Mouse (Mus musculus) kidney, postnatal 25 days (tissue): ENCODE results near the gene Nme3.

Experiments
- DNase-seq, 2 experiments: peaks; one replicate each; pipeline ENCODE4 v3.0.0; 2021; ENCODE audit warnings: mixed read lengths in 2 of 2

The Nme3 gene

DNA sequence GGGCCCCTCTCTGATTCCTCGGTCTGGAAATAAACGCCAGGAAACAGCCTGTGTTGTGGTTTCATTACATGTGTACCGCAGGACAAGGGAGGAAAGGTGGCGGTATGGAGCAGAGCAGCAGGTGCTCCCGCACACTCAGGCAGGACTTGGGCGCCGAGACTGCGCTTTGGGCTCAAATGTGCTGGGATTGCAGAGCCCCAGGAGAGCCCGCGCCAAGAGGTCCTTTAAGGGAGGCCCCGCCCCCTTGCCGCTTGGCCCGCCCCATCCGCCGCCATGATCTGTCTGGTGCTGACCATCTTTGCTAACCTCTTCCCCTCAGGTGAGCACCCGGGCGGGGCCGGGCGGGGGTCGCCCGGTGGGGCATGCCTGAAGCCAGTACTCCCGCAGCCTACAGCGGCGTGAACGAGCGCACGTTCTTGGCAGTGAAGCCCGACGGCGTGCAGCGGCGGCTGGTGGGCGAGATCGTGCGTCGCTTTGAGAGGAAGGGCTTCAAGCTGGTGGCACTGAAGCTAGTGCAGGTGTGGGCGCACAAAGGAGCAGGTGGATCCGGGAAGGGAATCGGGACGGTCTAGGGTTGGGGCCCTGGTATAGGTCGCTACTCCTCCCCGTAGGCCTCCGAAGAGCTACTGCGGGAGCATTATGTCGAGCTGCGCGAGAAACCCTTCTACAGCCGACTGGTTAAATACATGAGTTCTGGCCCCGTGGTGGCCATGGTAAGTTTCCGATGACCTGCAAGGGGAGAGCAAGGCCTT is at the start of gene Nme3:
Gene Nme3, plus strand, starts transcription at position 260 of the 752 bp plus-strand sequence.
- DNase-seq = peak; percentile 89 to 92

DNA sequence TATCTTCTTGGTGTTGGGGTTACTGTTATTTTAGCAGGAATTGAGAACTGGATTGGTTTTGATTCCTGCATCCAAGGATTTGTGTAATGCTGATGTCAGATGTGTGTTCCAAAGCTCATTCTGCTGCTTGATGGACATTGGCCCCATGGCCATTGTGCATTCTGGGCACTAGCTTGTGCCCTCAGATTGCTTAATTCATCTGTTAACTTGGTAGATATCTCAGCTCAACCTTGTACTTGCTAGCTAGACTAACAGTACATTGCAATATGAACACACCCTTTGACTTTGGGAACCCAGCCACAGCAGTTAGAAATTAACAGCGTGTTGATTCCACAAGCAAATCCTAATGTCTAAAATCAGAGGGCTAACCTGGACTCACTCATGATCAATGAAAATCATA is 48.9 kb upstream of the Nme3 start:
- DNase-seq = peak; percentile 69 to 85

DNA sequence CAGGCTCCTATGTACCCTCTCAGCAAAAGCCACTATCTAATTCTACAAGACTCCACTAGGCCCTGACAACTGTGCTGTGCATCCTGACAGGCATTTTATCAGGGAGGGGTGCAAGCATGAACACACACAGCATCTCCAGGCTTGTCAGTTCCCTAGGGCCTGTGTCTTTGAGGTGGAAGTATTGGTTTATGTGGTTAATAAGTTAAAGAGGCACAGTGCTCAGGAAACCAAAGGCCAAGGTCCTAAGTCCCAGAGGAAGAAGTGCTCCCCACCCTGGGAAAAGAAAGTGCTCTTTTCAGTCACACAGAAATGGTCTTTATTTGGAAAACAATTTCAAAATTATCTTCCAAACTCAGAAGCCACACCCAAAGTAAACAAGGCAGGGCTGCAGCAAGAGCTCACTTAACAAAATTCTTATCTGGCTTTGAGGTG is 47.7 kb upstream of the Nme3 start:
- peak; percentile 48 to 72 for DNase-seq

DNA sequence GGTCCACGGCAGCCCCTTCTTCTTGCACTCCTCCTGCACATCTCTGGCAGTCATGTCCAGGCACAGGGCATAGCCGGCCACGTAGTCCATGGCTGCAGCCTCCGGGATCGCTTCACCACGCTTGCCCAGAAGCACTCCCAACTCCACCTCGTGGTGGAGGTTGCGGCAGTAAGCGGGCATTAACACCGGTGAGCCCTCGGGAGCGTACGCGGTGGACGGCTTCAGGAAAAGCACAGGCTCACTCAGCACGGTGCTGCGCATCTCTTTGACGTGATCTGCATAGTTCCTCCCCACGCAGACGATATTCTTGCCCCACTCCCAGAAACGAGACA is 46.6 kb upstream of the Nme3 start:
- DNase-seq = no peak

DNA sequence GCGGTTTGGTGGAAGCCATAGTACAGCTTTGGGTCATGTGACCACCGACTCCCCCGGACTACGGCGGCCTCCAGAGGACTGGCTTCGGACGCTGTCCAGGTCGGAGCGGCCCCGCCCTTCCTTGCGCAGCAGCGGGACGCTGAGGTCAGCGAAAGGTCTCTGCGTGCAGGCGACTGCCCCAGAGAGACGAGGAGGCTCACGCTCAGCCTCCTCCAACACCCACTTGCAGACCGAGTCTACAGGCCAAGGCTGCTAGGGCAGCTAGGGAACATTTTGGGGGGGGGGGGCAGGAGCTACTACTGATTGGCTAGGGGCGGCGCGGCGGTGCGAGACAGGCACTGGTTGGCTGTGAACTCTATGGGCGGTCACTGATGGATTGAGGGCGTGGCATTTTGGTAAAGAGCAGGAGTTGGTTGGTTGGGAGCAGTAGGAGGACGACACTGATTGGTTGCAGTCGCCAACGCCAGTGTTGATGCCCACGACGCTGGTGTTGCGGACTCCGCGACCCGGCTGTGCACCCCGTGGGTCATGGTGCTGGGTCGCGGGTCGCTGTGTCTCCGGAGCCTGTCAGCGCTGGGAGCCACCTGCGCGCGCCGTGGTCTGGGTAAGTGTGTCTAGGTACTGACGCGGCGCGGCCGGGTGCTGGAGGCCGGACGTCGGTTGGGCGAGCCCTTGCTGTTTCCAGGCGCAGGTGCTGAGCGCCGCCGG is 46.1 kb upstream of the Nme3 start, which contains the start of gene Fahd1:
Gene Fahd1, minus strand, starts transcription at position 300 of the 708 bp plus-strand sequence.
- peak; percentile 98 to 99 for DNase-seq

DNA sequence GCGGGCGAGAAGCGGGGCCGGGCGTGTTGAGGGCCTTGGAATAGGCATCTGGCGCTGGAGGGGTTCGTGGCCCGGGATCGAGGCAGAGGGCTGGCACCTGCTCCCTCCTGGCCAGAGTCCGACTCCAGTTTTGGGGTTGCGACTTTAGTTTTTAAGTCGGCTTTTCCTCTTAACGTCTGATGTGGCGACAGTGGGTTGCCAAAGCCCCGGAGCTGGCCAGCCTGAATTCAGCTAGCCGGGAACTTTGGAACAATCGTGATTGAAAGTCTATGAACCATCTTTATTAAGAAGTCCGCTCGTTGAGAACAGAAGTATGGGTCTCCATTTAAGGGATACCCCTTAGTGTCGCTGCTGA is 45.5 kb upstream of the Nme3 start:
- DNase-seq = no peak

DNA sequence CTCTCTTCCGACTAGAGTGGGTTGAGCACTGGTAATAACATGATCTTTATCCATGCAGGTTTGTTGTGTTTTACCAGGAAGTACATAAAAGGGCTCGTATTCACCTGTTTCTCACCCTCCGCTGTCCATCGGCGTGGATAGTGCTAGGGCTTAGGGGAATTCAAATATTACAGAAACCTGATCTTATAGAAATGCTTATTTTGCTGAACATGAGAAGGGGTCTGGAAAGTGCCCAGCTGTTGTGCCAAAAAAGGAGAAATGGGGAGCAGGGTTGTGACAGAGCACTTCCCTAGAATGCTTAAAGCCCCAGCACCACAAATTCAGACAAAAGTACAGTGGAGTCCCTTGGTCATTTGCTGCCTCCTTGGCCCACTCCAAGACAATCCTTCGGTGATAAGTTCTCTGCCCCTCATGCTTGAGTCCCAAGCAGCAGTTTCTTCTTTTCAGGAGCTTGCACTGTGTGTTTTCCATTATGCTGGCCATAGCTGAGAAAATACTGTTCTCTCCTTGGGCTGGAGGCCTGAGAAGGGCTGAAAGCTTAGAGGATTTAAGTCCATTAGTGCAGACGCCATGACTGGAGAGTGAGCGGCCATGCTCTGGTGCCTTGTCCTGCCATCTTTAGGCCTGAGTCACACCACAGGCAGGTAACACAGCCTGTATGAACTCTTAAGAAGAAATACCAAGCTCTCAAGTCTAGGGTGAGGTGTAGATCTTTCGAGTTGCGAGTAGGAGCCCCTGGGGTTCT is 44.7 kb upstream of the Nme3 start:
- peak in 1 of 2 experiments; percentile 35 for DNase-seq

DNA sequence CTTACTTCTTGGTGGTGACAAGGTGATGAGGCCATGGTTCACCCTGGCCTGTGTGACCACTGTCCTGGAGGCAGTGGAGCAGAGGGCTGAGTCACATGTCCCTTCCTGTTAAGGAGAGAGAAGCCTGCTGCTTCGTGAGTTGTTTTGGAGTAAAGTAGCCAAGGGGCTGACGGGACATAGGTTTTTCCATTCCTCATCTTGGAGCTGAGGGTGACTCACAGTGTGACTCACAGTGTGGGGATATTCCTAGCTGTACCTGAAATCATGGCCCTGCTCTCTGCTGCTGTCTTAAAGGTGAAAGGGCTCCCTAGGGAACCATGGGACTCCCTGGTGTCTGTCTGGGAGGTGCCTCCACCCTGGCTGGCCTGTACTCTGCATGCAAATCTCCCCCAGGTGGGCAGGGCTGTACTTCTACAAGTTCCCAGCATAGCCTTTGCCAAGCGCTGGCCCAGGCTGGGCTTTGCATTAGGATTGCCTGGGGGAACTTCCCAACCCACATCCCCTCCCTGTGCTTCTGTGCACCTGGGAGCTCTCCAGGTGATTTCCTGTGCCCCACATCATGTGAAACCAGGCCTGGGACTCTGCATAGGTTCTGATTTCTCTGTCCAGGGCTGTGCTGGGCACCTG is 40.3 kb upstream of the Nme3 start:
- peak; percentile 38 to 78 for DNase-seq

DNA sequence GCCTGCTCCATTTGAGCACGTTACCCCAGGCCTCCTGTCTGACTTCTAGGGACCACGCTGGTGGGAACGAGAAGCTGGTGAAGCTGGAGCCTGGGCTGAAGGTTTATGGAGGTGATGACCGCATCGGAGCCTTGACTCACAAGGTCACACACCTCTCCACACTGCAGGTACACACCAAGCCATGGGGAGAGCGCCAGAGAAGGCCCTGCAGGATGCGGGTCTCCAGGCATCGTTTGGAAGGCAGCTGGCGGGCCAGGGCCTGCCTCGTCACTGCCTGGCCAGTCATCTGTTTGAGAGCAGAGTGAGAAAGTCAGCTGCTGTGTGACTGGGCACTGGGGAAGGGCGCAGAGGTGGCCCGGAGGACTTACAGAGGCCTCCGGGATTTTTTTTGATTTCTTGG is 39.7 kb upstream of the Nme3 start:
- DNase-seq = peak in 1 of 2 experiments; percentile 40

DNA sequence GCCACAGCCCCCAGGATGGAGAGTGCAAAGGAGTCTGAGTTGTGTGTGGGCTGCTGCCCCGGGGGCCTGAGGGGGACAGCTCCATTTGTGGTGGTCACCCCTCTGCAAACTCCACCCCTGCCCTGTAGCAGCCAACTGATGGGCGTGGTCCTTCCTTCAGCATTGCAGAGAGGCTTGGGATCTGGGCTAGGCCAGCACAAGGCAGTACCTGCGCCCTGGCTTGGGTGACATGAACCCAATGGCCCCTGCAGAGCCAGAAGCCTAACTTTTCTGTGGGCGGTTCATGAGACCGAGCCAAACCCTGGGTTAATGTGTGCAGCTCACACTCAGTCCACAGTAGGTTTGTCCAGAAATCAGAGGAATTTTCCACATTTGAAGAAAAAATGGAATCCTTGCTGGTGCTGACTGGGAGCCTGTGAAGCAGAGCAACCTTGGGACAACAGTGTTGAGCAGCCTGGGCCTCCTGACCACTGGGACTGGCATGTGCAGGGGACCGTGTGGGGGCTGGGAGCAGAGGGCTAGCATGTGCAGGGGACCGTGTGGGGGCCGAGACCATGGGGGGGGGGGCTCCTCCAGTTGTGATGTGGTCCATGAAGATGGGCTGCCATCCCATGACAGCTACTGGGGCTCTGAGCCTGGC is 38.3 kb upstream of the Nme3 start:
- peak; percentile 81 to 95 for DNase-seq

DNA sequence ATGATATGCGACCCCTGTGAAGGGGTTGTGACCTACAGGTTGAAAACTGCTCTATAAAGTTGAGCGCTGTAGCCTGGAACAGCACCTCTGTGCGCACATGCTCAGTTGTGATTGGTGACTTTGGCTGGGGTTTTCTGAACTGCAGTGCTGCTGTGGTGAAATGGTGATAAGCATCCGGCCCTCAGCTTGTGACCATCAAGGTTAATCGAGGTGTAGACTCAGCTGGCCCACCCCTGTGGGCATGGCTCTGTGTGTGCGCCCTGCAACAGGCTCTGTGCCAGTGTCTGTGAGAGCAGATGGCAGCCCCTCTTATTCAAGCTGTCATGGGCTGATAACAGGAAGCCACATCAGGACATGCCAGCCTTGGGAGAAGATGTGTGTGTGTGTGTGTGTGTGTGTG is 37.3 kb upstream of the Nme3 start:
- peak in 1 of 2 experiments; percentile 38 for DNase-seq

DNA sequence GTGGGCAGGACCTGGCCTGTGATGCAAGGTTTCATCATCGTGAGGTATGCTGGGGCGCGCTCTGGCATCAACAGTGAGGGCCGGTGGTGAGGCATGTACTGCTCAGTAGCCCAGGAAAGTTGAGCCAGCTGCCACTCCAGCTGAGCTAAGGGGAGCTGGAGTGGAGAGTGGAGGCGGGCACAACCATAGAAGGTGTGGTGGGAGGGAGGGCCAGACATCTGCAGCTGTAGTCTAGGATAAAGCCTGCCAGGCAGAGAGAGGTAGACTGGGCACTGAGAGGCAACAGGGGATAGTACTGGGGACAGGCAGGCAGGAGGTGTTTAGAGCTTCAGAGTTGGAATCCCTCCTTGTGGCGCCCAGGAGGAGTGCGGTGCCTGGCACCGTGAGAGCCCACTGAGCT is 36.2 kb upstream of the Nme3 start:
- peak in 1 of 2 experiments; percentile 26 for DNase-seq

DNA sequence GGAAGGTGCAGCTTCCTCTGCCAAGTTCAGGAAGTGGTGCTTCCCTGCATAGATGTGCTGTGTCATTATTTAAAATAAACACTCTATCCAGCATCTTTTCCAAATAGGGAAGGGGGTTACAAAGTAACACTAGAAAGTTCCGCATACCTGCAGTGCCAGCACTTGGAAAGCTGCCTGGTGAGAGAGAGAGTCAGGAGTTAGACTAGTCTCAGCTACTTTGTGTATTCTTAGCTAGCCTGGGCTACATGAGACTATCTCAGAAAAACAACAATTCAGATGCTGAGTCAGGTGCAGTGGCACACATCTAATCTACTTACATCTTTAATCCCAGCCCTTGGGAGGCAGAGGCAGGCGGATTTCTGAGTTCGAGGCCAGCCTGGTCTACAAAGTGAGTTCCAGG is 34.5 kb upstream of the Nme3 start:
- peak in 1 of 2 experiments; percentile 14 for DNase-seq

DNA sequence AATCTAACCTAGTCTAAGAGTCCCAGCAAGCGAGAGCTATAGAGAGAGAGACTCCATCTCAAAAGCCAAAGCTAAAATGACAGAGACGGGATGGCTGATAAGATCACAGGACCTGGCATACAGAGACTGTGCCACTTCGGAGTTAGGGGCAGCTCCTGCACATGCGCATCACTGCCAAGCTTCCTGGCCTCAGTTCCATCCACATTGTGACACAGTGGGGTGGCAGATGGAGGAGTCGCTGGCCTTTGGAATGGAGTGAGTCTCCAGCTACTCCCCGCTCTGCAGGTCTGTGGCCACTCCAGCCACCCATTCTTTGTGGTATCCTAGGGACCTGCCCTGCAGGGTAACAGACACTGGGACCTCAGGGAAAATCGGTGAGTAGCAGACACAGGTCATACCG is 30.5 kb upstream of the Nme3 start, which contains the start of gene Igfals:
Gene Igfals, plus strand, starts transcription at position 222 of the 400 bp plus-strand sequence.
- DNase-seq = peak in 1 of 2 experiments; percentile 31

DNA sequence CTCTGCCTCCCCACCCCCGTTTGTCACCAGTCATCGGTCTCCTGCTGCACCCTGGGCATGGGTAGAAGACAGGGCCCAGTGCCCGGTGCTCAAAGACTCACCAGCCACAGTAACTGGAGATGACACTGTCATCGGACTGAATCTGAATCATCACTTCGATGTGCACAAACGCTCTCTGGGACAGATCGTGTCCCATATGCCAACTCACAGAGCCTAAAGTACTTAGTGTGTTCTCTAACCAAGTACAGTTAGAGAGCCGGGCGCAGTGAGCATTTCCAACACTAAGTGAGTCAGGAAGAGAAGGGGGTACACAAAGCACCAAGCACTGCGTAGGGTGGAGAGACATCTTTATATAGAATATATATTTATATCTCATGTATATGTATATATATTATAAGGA is 28.4 kb upstream of the Nme3 start:
- peak in 1 of 2 experiments; percentile 24 for DNase-seq

DNA sequence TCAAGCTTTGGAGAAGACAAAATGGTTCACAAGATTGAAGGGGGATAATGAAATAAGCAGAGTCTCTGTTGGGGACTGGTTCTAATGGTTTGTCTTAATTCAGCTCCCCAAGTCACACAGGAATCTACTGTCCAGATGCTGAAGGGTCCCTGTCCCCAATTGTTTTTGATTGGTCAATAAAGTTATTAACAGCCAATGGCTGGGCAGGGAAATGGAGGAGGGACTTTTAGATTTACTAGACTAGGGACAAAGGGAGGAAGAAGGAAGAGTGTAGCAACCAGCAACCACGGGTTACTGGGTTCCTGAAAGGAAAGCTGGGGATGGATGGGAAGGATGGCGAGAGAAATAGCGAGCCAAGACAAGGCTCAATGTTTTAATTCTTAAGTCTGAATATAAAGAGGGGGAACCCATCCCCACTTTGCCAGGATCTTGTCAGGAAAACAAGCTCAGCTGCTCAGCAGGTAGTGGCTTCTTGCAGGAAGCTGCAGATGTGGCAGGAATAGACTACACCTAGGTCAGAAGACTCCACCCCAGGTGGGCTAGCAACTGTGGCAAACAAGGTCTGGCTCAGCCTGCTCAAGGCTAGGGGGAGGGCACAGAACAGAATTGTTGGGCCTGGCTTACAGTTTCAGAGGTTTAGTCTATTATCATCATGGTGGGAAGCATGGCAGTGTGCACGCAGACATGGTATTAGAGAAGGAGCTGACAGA is 22.4 kb upstream of the Nme3 start:
- no peak for DNase-seq

DNA sequence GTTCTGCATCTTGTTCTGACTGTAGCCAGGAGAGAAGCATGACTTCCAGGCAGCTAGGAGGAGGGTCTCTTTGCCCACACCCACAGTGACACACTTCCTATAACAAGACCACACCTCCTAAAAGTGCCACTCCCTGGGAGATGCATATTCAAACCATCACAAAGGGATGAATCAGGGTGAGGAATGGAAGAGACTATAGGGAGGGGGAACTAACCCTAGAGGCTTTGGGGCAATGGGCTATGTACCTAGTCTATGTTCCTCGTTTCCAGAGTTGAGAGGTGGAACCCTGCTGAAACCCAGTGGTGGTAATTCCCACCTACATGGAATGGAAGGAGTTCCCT is 21.9 kb upstream of the Nme3 start:
- no peak for DNase-seq

DNA sequence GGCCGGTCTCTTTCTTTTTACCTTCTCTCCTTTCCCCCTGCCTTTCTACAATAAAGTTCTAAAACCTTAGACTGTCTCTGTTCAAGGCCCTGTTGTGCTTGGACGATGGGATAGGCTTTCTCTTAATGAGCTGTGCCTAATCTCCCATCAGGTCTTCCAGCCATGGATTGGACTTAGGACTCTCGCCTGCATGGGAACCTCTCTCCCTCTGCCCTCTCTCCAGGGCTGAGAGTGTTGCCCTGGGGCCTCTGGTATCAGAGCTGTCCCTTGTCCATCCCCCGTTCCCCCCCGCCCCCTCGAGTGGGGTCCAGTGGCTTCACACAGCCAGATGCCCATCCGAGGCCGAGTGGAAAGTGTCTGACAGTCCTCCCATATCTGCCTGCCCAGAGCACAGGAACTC is 21.3 kb upstream of the Nme3 start:
- DNase-seq = peak in 1 of 2 experiments; percentile 60

DNA sequence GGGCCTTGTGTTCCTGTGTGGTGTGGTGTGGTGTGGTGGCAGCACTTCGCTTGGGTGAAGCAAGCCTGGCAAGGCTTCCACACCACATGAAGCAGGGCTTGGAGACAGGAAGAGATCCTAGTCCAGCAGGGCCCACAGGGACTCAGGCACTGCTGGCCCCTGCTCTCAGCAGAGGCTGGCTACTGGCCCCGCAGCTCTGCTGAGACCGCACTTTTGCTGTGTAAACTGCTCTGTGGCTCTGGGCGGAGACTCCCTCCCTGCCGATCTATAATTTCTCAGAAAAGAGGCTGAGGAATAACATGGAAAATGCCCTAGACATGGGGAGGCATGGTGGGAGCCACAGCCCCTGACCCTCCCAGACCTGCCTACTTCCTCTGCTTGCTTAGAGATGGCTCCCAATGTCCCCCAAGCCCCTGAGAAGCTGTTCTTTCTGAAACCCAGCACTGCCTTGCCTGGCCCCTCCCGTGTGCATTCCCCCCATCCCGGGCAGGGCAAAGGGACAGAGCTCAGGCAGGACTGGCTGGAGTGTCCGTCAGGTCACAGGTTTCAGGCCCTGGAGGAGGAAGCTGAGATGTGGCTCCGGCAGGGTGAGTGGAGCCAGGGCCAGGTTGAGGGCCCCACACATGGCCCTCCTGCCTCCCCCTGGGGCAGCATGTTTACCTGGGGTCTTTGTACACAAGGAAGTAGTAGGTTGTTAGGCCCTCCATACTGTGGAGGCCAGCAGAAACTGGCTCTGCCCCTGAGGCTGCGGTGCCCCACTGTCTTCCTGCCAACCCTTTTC is 18.8 kb upstream of the Nme3 start:
- peak; percentile 75 to 90 for DNase-seq

DNA sequence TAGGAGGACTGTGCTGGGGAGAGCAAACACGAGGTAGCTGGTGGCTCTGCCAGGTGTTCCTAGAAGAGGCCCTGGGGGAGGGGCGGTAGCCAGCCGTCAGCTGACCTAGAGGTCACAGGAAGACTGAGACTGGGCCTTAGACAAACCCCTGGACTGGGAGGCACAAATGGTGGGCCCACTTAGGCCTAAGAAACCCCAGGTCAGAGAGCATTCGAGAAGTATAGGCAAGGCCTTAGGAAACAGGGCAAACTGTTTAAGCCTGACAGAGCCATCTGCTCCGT is 18.2 kb upstream of the Nme3 start:
- peak; percentile 93 to 96 for DNase-seq

DNA sequence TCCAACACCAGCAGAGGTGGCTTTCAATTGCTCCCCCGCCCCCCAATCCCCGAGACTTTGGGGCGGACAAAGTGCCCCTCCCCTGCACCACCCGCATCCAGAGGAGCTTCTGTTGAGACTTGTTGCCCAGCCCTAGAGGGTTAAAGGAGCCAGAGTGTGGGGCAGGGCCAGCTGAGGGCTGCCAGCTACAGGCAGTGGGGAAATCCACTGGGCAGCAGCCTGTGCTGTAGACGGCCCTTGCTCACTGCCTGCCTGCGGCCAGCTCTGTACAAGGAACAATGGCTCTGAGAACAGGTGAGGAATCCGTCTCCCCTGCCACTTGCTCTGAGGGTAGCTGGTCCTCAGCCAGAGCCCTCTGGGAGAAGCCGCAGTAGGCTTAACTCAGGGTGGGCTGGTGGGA is 17.8 kb upstream of the Nme3 start:
- peak in 1 of 2 experiments; percentile 81 for DNase-seq
